Mouse (Mus musculus) erythroblast, embryonic 14.5 days (primary cell): ENCODE results near the gene Cxcr2.

Experiments
- GATA1 ChIP-seq: IDR thresholded peaks from 2 replicates; pipeline ENCODE4 v1.6.1; 2012; ENCODE audit warnings: low read length, inconsistent platforms, mixed read lengths
- TAL1 ChIP-seq: IDR thresholded peaks from 3 replicates; pipeline ENCODE4 v1.6.1; 2012; ENCODE audit warnings: low read length, inconsistent platforms, mixed read lengths

- TF ChIP-seq TAL1 (no peak), GATA1 (no peak)
Measured at GRCm38 (mm10) chr1:74201048-74201844, 47.5 kb downstream of the Cxcr2 start.
